In genomic region chr1:85935148-85935852, GRCm38 (mm10) we compare ENCODE assay signal across 9 mouse cellular contexts. TPM values are rescaled to one million over a fixed set of nuclear protein-coding genes. Genes with fewer than 3 reads are reported as not detected.
DNase-seq lines count a peak whose midpoint lies in the region; ATAC-seq lines count a peak whose summit lies in the region.
"Had no signal": no experiment of that assay in that cellular context is flagged by ENCODE, and none has a peak within 500 bp of the region (broad histone marks: within the 10 kb centered on the region; RNA-seq: fewer than 3 reads in every experiment).

No protein-coding gene starts in this region.

- no peak overlapping the region for H3K4me3 ChIP-seq in hindbrain, embryonic 10.5 days
- H3K4me3 ChIP-seq in hindbrain, embryonic 16.5 days (ENCODE audit: low read length): no peak overlapping the region

- 46% methylated on average over 8 of the region's 8 CpGs for WGBS in hindbrain, embryonic 10.5 days
- WGBS in hindbrain, embryonic 16.5 days: 51% methylated on average over 8 of the region's 8 CpGs

- H3K27ac ChIP-seq in hindbrain, embryonic 10.5 days: peak overlapping the region; percentile 78; the same call in 1 of the 2 replicates
- no peak overlapping the region for H3K27ac ChIP-seq in hindbrain, embryonic 16.5 days (ENCODE audit: low read depth, low read length)

- ATAC-seq in hindbrain, embryonic 16.5 days: no peak
- ATAC-seq in hematopoietic stem cell, adult 5-6 weeks (replicated peaks in 1 of 2; ENCODE audit: insufficient read depth in 1 of 2, low FRiP score in 2 of 2, low TSS enrichment in 1 of 2, low read depth in 1 of 2, poor library complexity in 2 of 2, severe bottlenecking in 2 of 2): peak; percentile 58 to 71; a peak in 2 of 4 replicates

- no peak overlapping the region for H3K4me2 ChIP-seq in hindbrain, embryonic 16.5 days (ENCODE audit: low read length)

- 0 out of 2 replicates have a peak, but pooled peaks cover 9% of the 10 kb centered on the region for H3K27me3 ChIP-seq in hindbrain, embryonic 10.5 days (ENCODE audit: insufficient read depth, poor library complexity, severe bottlenecking)
- H3K27me3 ChIP-seq in hindbrain, embryonic 16.5 days (replicated peaks; ENCODE audit: control insufficient read depth, insufficient read depth, low read length): no peaks in the 10 kb centered on the region

- H3K4me1 ChIP-seq in hindbrain, embryonic 10.5 days (replicated peaks): peaks cover 40% of the 10 kb centered on the region
- peaks cover 17% of the 10 kb centered on the region for H3K4me1 ChIP-seq in hindbrain, embryonic 16.5 days (ENCODE audit: control insufficient read depth, insufficient read depth, low read depth, low read length)

- H3K9ac ChIP-seq in hindbrain, embryonic 16.5 days (ENCODE audit: low read depth, low read length): no peak overlapping the region

- DNase-seq in hindbrain, embryonic 10.5 days (ENCODE audit: low spot score): peak; percentile 49
- DNase-seq in 416B (ENCODE audit: low read depth) (peak; percentile 79), NIH3T3 (ENCODE audit: low read depth) (peak; percentile 78)
- peak; percentile 51 for DNase-seq in cerebellum, adult 8-10 months
- peak; percentile 41 for DNase-seq in lung, postnatal 25 days (ENCODE audit: low spot score)
- peak; percentile 38 to 74 for DNase-seq in thymus, postnatal 10 days (ENCODE audit: low spot score in 2 of 2)

- H3K36me3 ChIP-seq in hindbrain, embryonic 10.5 days: no peaks in the 10 kb centered on the region
- H3K36me3 ChIP-seq in hindbrain, embryonic 16.5 days (ENCODE audit: control insufficient read depth, insufficient read depth, low read length): no peaks in the 10 kb centered on the region

- H3K9me3 ChIP-seq in hindbrain, embryonic 10.5 days: no peaks in the 10 kb centered on the region
- no peaks in the 10 kb centered on the region for H3K9me3 ChIP-seq in hindbrain, embryonic 16.5 days (ENCODE audit: control insufficient read depth, low read length)

RNA-seq across cellular contexts. Expression of gene 4933407L21Rik, which starts 7.0 kb away (rescaled TPM):
- 0.43 and 0.51 TPM in 2 replicates for polyA plus RNA-seq in hindbrain, embryonic 10.5 days (2016; fragmentation: Nextera tagmentation; extraction: Ambion mirVana)
- polyA plus RNA-seq in hindbrain, embryonic 16.5 days (2015; fragmentation: Nextera tagmentation; extraction: Ambion mirVana): 7.5 and 9.5 TPM in 2 replicates
- not detected in 2 replicates for total RNA-seq in hematopoietic stem cell, adult 5-6 weeks (2017)

RNA-seq across cellular contexts. Expression of gene Gpr55, which starts 25.5 kb away (rescaled TPM):
- polyA plus RNA-seq in hindbrain, embryonic 10.5 days (2016; fragmentation: Nextera tagmentation; extraction: Ambion mirVana): not detected in 2 replicates
- polyA plus RNA-seq in hindbrain, embryonic 16.5 days (2015; fragmentation: Nextera tagmentation; extraction: Ambion mirVana): 0.21 TPM in 2 replicates
- total RNA-seq in hematopoietic stem cell, adult 5-6 weeks (2017): 0.13 and 0.20 TPM in 2 replicates
- polyA plus RNA-seq: lung, embryonic 16.5 days had no signal

RNA-seq across cellular contexts. Expression of gene Itm2c, which starts 41.2 kb away (rescaled TPM):
- polyA plus RNA-seq in hindbrain, embryonic 10.5 days (2016; fragmentation: Nextera tagmentation; extraction: Ambion mirVana): 146 and 151 TPM in 2 replicates
- 223 and 225 TPM in 2 replicates for polyA plus RNA-seq in hindbrain, embryonic 16.5 days (2015; fragmentation: Nextera tagmentation; extraction: Ambion mirVana)
- total RNA-seq in hematopoietic stem cell, adult 5-6 weeks (2017): 48.4 and 59.2 TPM in 2 replicates
